Mouse (Mus musculus): ENCODE data around the gene Morn2.

- TF ChIP-seq CTCF (IDR thresholded peaks at IDR 0.05; ENCODE audit: low read depth) (no peak), EP300 (IDR thresholded peaks at IDR 0.05; ENCODE audit: low read depth) (no peak)
Observed at GRCm38 (mm10) chr17:80323658-80324057, 33.7 kb downstream of the Morn2 start.
